24 mouse cellular contexts compared by ENCODE assay signal in the genomic region with DNA sequence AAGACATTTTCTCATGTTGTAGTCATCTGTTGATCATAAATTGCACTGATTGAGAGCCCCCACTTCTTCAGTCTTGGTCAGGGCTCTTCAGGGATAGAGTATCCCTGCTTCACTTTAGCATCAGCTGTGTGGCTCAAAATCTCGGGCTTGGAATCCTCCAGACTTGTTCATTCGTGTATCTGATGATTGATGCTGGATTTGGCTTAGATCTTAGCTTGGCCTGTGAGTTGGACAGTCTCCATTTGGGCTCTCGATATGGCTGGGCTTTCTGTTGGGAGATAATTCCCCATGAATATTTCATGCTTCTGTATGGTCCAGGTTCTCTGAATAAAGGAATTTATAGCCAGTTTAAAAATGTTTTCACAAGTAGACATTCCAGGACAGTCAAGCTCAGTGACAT.
DNase-seq lines count a peak whose midpoint lies in the region; ATAC-seq and TF ChIP-seq lines count a peak whose summit lies in the region.
"Had no signal": no experiment of that assay in that cellular context is flagged by ENCODE, and none has a peak within 500 bp of the region (broad histone marks: within the 10 kb centered on the region; RNA-seq: fewer than 3 reads in every experiment).

No protein-coding gene starts in this region.

- WGBS in forebrain, postnatal 0 days = 36% methylated on average over 3 of the region's 3 CpGs
- 55% methylated on average over 3 of the region's 3 CpGs for WGBS in forebrain, embryonic 16.5 days
- 64% methylated on average over 3 of the region's 3 CpGs for WGBS in midbrain, postnatal 0 days
- 65% methylated on average over 3 of the region's 3 CpGs for WGBS in midbrain, embryonic 15.5 days

- no peaks in the 10 kb centered on the region for H3K4me1 ChIP-seq in forebrain, postnatal 0 days (ENCODE audit: insufficient read depth)
- no peaks in the 10 kb centered on the region; the same call in 1 of the 2 replicates for H3K4me1 ChIP-seq in forebrain, embryonic 16.5 days (replicated peaks; ENCODE audit: control insufficient read depth, insufficient read depth, low read length)
- H3K4me1 ChIP-seq in midbrain, postnatal 0 days (ENCODE audit: insufficient read depth, low read length) = no peaks in the 10 kb centered on the region
- H3K4me1 ChIP-seq in midbrain, embryonic 15.5 days = no peaks in the 10 kb centered on the region
- H3K4me1 ChIP-seq: forebrain, embryonic 10.5 days; forebrain, embryonic 13.5 days; heart, embryonic 12.5 days; heart, embryonic 15.5 days; hindbrain, embryonic 10.5 days; hindbrain, embryonic 13.5 days had no signal

- no peak for TF ChIP-seq CTCF in forebrain, postnatal 0 days (IDR thresholded peaks at IDR 0.05; ENCODE audit: low read depth)
- TF ChIP-seq CTCF in midbrain, postnatal 0 days (IDR thresholded peaks at IDR 0.05) = no peak

- peak; percentile 84 to 85 for DNase-seq in cerebellum, postnatal 10 days
- DNase-seq in cerebellum, adult 11-12 months = no peak
- peak; percentile 39 for DNase-seq in forebrain, postnatal 0 days
- DNase-seq in midbrain, postnatal 0 days (ENCODE audit: low spot score) = peak; percentile 19
- DNase-seq: adrenal gland, postnatal 10 days; adrenal gland, postnatal 36 days; B cell, adult 2 months; gastrocnemius, postnatal 25 days; heart, adult 18-20 months; heart, postnatal 10 days; heart, postnatal 36 days; kidney, adult 2 months had no signal

- no peaks in the 10 kb centered on the region for H3K9me3 ChIP-seq in forebrain, postnatal 0 days (ENCODE audit: low read length)
- no peaks in the 10 kb centered on the region for H3K9me3 ChIP-seq in forebrain, embryonic 16.5 days (ENCODE audit: control insufficient read depth, low read length)
- H3K9me3 ChIP-seq in midbrain, postnatal 0 days (ENCODE audit: low read length) = no peaks in the 10 kb centered on the region
- H3K9me3 ChIP-seq in midbrain, embryonic 15.5 days = no peaks in the 10 kb centered on the region
- H3K9me3 ChIP-seq: forebrain, embryonic 10.5 days; forebrain, embryonic 13.5 days; G1E; heart, embryonic 12.5 days; heart, embryonic 15.5 days; hindbrain, embryonic 10.5 days; hindbrain, embryonic 13.5 days had no signal

- H3K27ac ChIP-seq in forebrain, postnatal 0 days (ENCODE audit: low read depth, low read length) = no peak overlapping the region
- no peak overlapping the region for H3K27ac ChIP-seq in forebrain, embryonic 16.5 days (ENCODE audit: low read length)
- no peak overlapping the region for H3K27ac ChIP-seq in midbrain, postnatal 0 days (ENCODE audit: low read depth, low read length)
- H3K27ac ChIP-seq in midbrain, embryonic 15.5 days = no peak overlapping the region
- H3K27ac ChIP-seq: forebrain, embryonic 10.5 days; forebrain, embryonic 13.5 days; heart, embryonic 15.5 days; hindbrain, embryonic 10.5 days; hindbrain, embryonic 13.5 days had no signal

- H3K4me2 ChIP-seq in forebrain, postnatal 0 days (ENCODE audit: low read depth) = no peak overlapping the region
- no peak overlapping the region for H3K4me2 ChIP-seq in forebrain, embryonic 16.5 days (ENCODE audit: low read length)
- H3K4me2 ChIP-seq in midbrain, postnatal 0 days (ENCODE audit: low read depth, low read length, poor library complexity, severe bottlenecking) = no peak overlapping the region
- no peak overlapping the region for H3K4me2 ChIP-seq in midbrain, embryonic 15.5 days
- H3K4me2 ChIP-seq: forebrain, embryonic 13.5 days; heart, embryonic 12.5 days; heart, embryonic 15.5 days; hindbrain, embryonic 13.5 days had no signal

- H3K4me3 ChIP-seq in forebrain, postnatal 0 days (ENCODE audit: low read depth, low read length) = no peak overlapping the region
- no peak overlapping the region for H3K4me3 ChIP-seq in forebrain, embryonic 16.5 days (replicated peaks; ENCODE audit: low read length)
- H3K4me3 ChIP-seq in midbrain, postnatal 0 days (ENCODE audit: low read depth, low read length) = no peak overlapping the region
- no peak overlapping the region for H3K4me3 ChIP-seq in midbrain, embryonic 15.5 days
- H3K4me3 ChIP-seq: forebrain, embryonic 10.5 days; forebrain, embryonic 13.5 days; heart, embryonic 12.5 days; heart, embryonic 15.5 days; hindbrain, embryonic 10.5 days; hindbrain, embryonic 13.5 days had no signal

- no peaks in the 10 kb centered on the region for H3K27me3 ChIP-seq in forebrain, postnatal 0 days (ENCODE audit: insufficient read depth, low read length)
- H3K27me3 ChIP-seq in forebrain, embryonic 16.5 days (replicated peaks; ENCODE audit: control insufficient read depth, insufficient read depth, low read length) = no peaks in the 10 kb centered on the region
- H3K27me3 ChIP-seq in midbrain, postnatal 0 days (ENCODE audit: insufficient read depth, low read length) = no peaks in the 10 kb centered on the region
- H3K27me3 ChIP-seq in midbrain, embryonic 15.5 days (replicated peaks) = no peaks in the 10 kb centered on the region
- H3K27me3 ChIP-seq: CH12.LX; forebrain, embryonic 13.5 days; heart, embryonic 12.5 days; heart, embryonic 15.5 days; hindbrain, embryonic 13.5 days; Patski had no signal

- no peak overlapping the region for H3K9ac ChIP-seq in forebrain, postnatal 0 days
- H3K9ac ChIP-seq in forebrain, embryonic 16.5 days (replicated peaks; ENCODE audit: low read depth, low read length) = no peak overlapping the region
- H3K9ac ChIP-seq in midbrain, postnatal 0 days (replicated peaks; ENCODE audit: low read length, poor library complexity, severe bottlenecking) = no peak overlapping the region
- no peak overlapping the region for H3K9ac ChIP-seq in midbrain, embryonic 15.5 days
- H3K9ac ChIP-seq: forebrain, embryonic 13.5 days; heart, embryonic 12.5 days; heart, embryonic 15.5 days; hindbrain, embryonic 13.5 days had no signal

- no peaks in the 10 kb centered on the region for H3K36me3 ChIP-seq in forebrain, postnatal 0 days (ENCODE audit: insufficient read depth)
- no peaks in the 10 kb centered on the region for H3K36me3 ChIP-seq in forebrain, embryonic 16.5 days (ENCODE audit: control insufficient read depth, insufficient read depth)
- H3K36me3 ChIP-seq in midbrain, postnatal 0 days (ENCODE audit: insufficient read depth, low read length) = no peaks in the 10 kb centered on the region
- no peaks in the 10 kb centered on the region for H3K36me3 ChIP-seq in midbrain, embryonic 15.5 days (replicated peaks)
- H3K36me3 ChIP-seq: forebrain, embryonic 10.5 days; G1E; heart, embryonic 12.5 days; heart, embryonic 15.5 days; hindbrain, embryonic 10.5 days; hindbrain, embryonic 13.5 days had no signal

- no peak for ATAC-seq in forebrain, postnatal 0 days
- no peak for ATAC-seq in forebrain, embryonic 16.5 days
- no peak for ATAC-seq in midbrain, postnatal 0 days (ENCODE audit: low FRiP score)
- no peak for ATAC-seq in midbrain, embryonic 15.5 days (replicated peaks)
- ATAC-seq: forebrain, embryonic 13.5 days; intestine, postnatal 0 days; Patski had no signal
